Mouse (Mus musculus): ENCODE results near the gene Fkbp5.

DNA sequence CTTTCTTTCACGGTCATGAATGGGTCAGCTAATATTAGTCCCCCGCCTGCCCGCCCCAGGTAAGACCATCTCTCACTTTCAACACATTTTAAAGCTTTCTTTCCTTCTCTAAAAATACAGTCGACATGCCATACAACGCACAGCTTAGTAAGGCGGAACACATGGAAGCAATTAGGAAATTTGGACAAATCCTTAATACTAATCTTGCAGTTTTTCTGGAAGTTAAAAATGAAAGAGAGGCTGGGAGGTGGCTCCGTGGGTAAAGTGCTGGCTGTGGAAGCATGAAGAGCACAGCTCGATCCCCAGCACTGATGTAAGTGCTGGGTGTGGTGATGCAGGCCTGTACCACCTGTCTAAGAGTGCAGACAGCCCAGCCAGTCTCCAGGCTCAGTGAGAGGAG lies 39.9 kb downstream of the Fkbp5 start:
- TF ChIP-seq CTCF (IDR thresholded peaks at IDR 0.05; ENCODE audit: extremely low read depth, insufficient read depth, insufficient read length, insufficient replicate concordance) (no peak), POLR2A (IDR thresholded peaks at IDR 0.05; ENCODE audit: low read depth, low read length) (no peak)

Data from spleen, adult 2 months (tissue).